Mouse (Mus musculus) testis, adult 2 months (tissue): ENCODE measurements around the gene Kcnq2.

ENCODE experiments used
- CTCF ChIP-seq: fragments of 200-500 bp; IDR thresholded peaks from 2 replicates; pipeline ENCODE4 v1.5.1; 2012; ENCODE audit warnings: low read depth, mild to moderate bottlenecking, inconsistent platforms, low read length, moderate library complexity; ENCODE audit not compliant: control insufficient read depth, insufficient read depth, insufficient replicate concordance
- POLR2A ChIP-seq: fragments of 200-500 bp; IDR thresholded peaks from 2 replicates; pipeline ENCODE4 v1.6.1; 2012; ENCODE audit warnings: low read depth, mild to moderate bottlenecking, inconsistent platforms, low read length, moderate library complexity; ENCODE audit not compliant: control insufficient read depth

- TF ChIP-seq CTCF (no peak), POLR2A (no peak)
These were observed 65.0 kb downstream of the Kcnq2 start for GRCm38 (mm10) chr2:181070136-181070535.
